Mouse (Mus musculus) cerebellum, adult 2 months (tissue): ENCODE results near the gene Pmfbp1. TPM values are rescaled to one million over a fixed set of nuclear protein-coding genes. Genes with fewer than 3 reads are reported as not detected.

Experiments used
- DNase-seq, 2 experiments: peaks; one replicate each; pipeline ENCODE4 v3.0.0; 2021
- H3K27ac ChIP-seq: fragments of 200-500 bp; 2 replicates; pipeline ENCODE4 v1.5.1; 2012; ENCODE audit warnings: low read length, control low read depth, inconsistent platforms; ENCODE audit not compliant: insufficient read depth
- H3K27me3 ChIP-seq: fragments of 200-500 bp; 2 replicates; pipeline ENCODE4 v1.6.1; 2012; ENCODE audit warnings: inconsistent platforms, mild to moderate bottlenecking, low read length, moderate library complexity; ENCODE audit not compliant: control insufficient read depth, insufficient read depth
- H3K4me1 ChIP-seq: fragments of 200-500 bp; 2 replicates; pipeline ENCODE4 v1.6.1; 2011; ENCODE audit warnings: low read length; ENCODE audit not compliant: control insufficient read depth, insufficient read depth
- H3K4me3 ChIP-seq: fragments of 200-500 bp; replicated peaks from 2 replicates; pipeline ENCODE3; 2011; ENCODE audit warnings: mild to moderate bottlenecking, low read depth, low read length, control low read depth; ENCODE audit not compliant: insufficient read depth
- CTCF ChIP-seq: fragments of 200-500 bp; IDR thresholded peaks from 2 replicates; pipeline ENCODE4 v1.5.1; 2011; ENCODE audit warnings: low read depth, mild to moderate bottlenecking, control low read depth, low read length, moderate library complexity, borderline replicate concordance; ENCODE audit not compliant: insufficient read depth
- POLR2A ChIP-seq: fragments of 200-500 bp; IDR thresholded peaks from 2 replicates; pipeline ENCODE4 v1.6.1; 2011; ENCODE audit warnings: low read length, control low read depth, borderline replicate concordance; ENCODE audit not compliant: insufficient read depth
- WGBS: fragments of 180-500 bp; shearing (Covaris S2); methylation state at CpG from one replicate; pipeline ENCODE4 v1.1.7; 2018; 5-methylcytosine and 5-hydroxymethylcytosine counted together
- polyA plus RNA-seq: library from polyadenylated mRNA; depleted of rRNA; stranded (reverse); fragments of >200 nt; gene quantifications from 2 replicates; pipeline ENCODE4 v1.2.3, GENCODE M21; 2012

The Pmfbp1 gene
- polyA plus RNA-seq, 1 experiment: 0.80 TPM

GRCm38 (mm10) chr8:109464451-109464891 lies 29.4 kb upstream of the Pmfbp1 start:
- peak overlapping the region; percentile 65 for H3K4me3 ChIP-seq
- H3K27ac ChIP-seq: no peak overlapping the region
- peak; percentile 37 to 56 for DNase-seq
- H3K27me3 ChIP-seq: no peaks in the 10 kb centered on the region
- H3K4me1 ChIP-seq: 0 out of 2 replicates have a peak, but pooled peaks cover 2% of the 10 kb centered on the region
- no peak for TF ChIP-seq CTCF
- TF ChIP-seq POLR2A: no peak
- 12% methylated on average over 15 of the region's 15 CpGs for WGBS

GRCm38 (mm10) chr8:109465056-109465455 lies 28.8 kb upstream of the Pmfbp1 start:
- no peak for TF ChIP-seq CTCF
- TF ChIP-seq POLR2A: no peak

GRCm38 (mm10) chr8:109465761-109466160 lies 28.1 kb upstream of the Pmfbp1 start:
- H3K27me3 ChIP-seq: no peaks in the 10 kb centered on the region; the same call in 1 of the 2 replicates
- no peak for DNase-seq
- H3K4me1 ChIP-seq: 0 out of 2 replicates have a peak, but pooled peaks cover 2% of the 10 kb centered on the region
- H3K4me3 ChIP-seq: no peak overlapping the region
- no peak overlapping the region for H3K27ac ChIP-seq
- TF ChIP-seq POLR2A: no peak
- TF ChIP-seq CTCF: no peak
- WGBS: 52% methylated on average over 3 of the region's 3 CpGs

More at GRCm38 (mm10) chr8:109465056-109465455, 28.8 kb upstream of the Pmfbp1 start:
- no peak overlapping the region for H3K4me3 ChIP-seq
- no peak overlapping the region for H3K27ac ChIP-seq
- 69% methylated on average over 3 of the region's 3 CpGs for WGBS
- no peak for DNase-seq
- 0 out of 2 replicates have a peak, but pooled peaks cover 2% of the 10 kb centered on the region for H3K4me1 ChIP-seq
- no peaks in the 10 kb centered on the region for H3K27me3 ChIP-seq

- Histone ChIP-seq H3K4me3 (no peak overlapping the region), H3K4me1 (0 out of 2 replicates have a peak, but pooled peaks cover 2% of the 10 kb centered on the region), H3K27ac (no peak overlapping the region), H3K27me3 (no peaks in the 10 kb centered on the region; the same call in 1 of the 2 replicates)
- no peak for DNase-seq
- WGBS: 33% methylated on average over 5 of the region's 5 CpGs
- TF ChIP-seq POLR2A: no peak
- TF ChIP-seq CTCF: peak; percentile 8; the same call in 1 of the 2 replicates
Measured at GRCm38 (mm10) chr8:109467516-109467915, 26.3 kb upstream of the Pmfbp1 start.

GRCm38 (mm10) chr8:109468112-109468511 lies 25.7 kb upstream of the Pmfbp1 start:
- Histone ChIP-seq H3K4me3 (no peak overlapping the region), H3K4me1 (0 out of 2 replicates have a peak, but pooled peaks cover 2% of the 10 kb centered on the region), H3K27ac (no peak overlapping the region), H3K27me3 (no peaks in the 10 kb centered on the region; the same call in 1 of the 2 replicates)
- TF ChIP-seq CTCF (no peak), POLR2A (no peak)
- no peak for DNase-seq
- WGBS: 88% methylated on average over 11 of the region's 11 CpGs

GRCm38 (mm10) chr8:109471876-109472275 lies 22.0 kb upstream of the Pmfbp1 start:
- WGBS: 70% methylated on average over 6 of the region's 6 CpGs
- Histone ChIP-seq H3K27ac (no peak overlapping the region), H3K27me3 (no peaks in the 10 kb centered on the region; the same call in 1 of the 2 replicates), H3K4me1 (no peaks in the 10 kb centered on the region), H3K4me3 (no peak overlapping the region)
- no peak for TF ChIP-seq POLR2A
- no peak for TF ChIP-seq CTCF
- DNase-seq: no peak

GRCm38 (mm10) chr8:109472400-109472799 lies 21.4 kb upstream of the Pmfbp1 start:
- WGBS: 89% methylated on average over 8 of the region's 8 CpGs
- Histone ChIP-seq H3K4me3 (no peak overlapping the region), H3K27me3 (no peaks in the 10 kb centered on the region; the same call in 1 of the 2 replicates), H3K27ac (no peak overlapping the region), H3K4me1 (no peaks in the 10 kb centered on the region)
- no peak for DNase-seq
- TF ChIP-seq CTCF (no peak), POLR2A (no peak)

- Histone ChIP-seq H3K4me1 (no peaks in the 10 kb centered on the region), H3K27me3 (no peaks in the 10 kb centered on the region; the same call in 1 of the 2 replicates), H3K27ac (no peak overlapping the region), H3K4me3 (no peak overlapping the region)
- 51% methylated on average over 14 of the region's 14 CpGs for WGBS
- DNase-seq: no peak
- TF ChIP-seq POLR2A (no peak), CTCF (no peak)
Measured at GRCm38 (mm10) chr8:109474442-109475121, 19.2 kb upstream of the Pmfbp1 start.
